Mouse (Mus musculus): ENCODE results near the gene Abhd8. TPM values are rescaled to one million over a fixed set of nuclear protein-coding genes. Genes with fewer than 3 reads are reported as not detected.
"Not testable (repeated sequence)": the region's sequence is repeated elsewhere in the genome, so short reads cannot be mapped to it uniquely, and the experiment has no call there.

The Abhd8 gene
- polyA plus RNA-seq, 1 experiment from 2014 or later, result 126 TPM

DNA sequence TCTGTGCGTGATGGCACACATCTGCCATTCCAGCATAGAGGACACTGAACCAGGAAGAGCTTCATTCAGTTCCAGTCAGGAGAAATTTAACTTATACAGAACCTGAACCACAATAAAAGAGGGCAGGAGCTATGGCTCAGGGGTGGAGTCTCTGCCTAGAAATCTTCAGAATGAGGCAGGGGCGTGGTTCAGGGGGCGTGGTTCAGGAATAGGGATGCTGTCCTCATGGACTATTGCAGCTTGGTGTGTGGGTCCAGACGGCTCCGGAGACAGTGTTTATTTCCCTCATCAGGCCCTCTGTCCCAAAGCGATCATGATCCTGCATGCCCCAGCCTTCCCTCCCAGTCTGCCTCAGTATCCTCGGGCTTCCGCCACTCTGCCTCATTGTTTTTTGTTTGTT, 8.8 kb downstream of the Abhd8 start:
- Histone ChIP-seq H3K27me3 (ENCODE audit: control insufficient read depth, insufficient read depth, low read length) (no peaks in the 10 kb centered on the region), H3K36me3 (replicated peaks; ENCODE audit: control insufficient read depth, insufficient read depth) (peaks cover 35% of the 10 kb centered on the region), H3K9ac (no peak overlapping the region), H3K9me3 (ENCODE audit: control insufficient read depth, low read length) (no peaks in the 10 kb centered on the region), H3K4me1 (replicated peaks; ENCODE audit: control insufficient read depth, insufficient read depth, low read length) (0 out of 2 replicates have a peak, but pooled peaks cover 6% of the 10 kb centered on the region), H3K4me3 (replicated peaks; ENCODE audit: low read length) (no peak overlapping the region), H3K27ac (no peak overlapping the region), H3K4me2 (replicated peaks) (no peak overlapping the region)
- ATAC-seq (ENCODE audit: low FRiP score), result no peak
- 83% methylated on average over 8 of the region's 8 CpGs for WGBS
- no peak for DNase-seq (ENCODE audit: low spot score)

DNA sequence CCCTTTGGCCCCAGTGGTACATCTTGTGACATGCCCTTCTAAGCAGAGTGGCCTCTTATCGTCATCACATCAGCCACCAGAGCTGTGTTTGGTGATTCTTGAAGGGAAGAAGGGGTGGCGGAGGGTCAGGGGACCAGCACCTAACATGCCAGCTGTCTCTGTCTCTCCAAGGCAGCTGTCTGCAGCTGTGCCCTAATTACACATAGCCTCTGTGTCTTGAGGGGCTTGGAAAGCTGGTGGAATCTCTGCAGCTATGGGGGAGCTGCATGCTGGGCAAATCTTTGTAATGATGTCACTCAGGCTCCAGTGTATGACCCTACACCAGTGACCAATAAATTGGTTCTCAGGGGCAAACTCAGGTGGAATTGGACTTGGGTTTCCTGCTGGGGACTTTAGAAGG, 10.8 kb downstream of the Abhd8 start:
- H3K9me3 ChIP-seq (ENCODE audit: control insufficient read depth, low read length), result no peaks in the 10 kb centered on the region
- ATAC-seq (ENCODE audit: low FRiP score) (no peak), DNase-seq (ENCODE audit: low spot score) (no peak)
- H3K9ac ChIP-seq, result no peak overlapping the region
- H3K27ac ChIP-seq, result no peak overlapping the region
- peaks cover 15% of the 10 kb centered on the region for H3K36me3 ChIP-seq (replicated peaks; ENCODE audit: control insufficient read depth, insufficient read depth)
- no peak overlapping the region for H3K4me2 ChIP-seq (replicated peaks)
- no peaks in the 10 kb centered on the region for H3K4me1 ChIP-seq (replicated peaks; ENCODE audit: control insufficient read depth, insufficient read depth, low read length)
- H3K27me3 ChIP-seq (ENCODE audit: control insufficient read depth, insufficient read depth, low read length), result no peaks in the 10 kb centered on the region
- no peak overlapping the region for H3K4me3 ChIP-seq (replicated peaks; ENCODE audit: low read length)
- WGBS, result 74% methylated on average over 2 of the region's 2 CpGs

DNA sequence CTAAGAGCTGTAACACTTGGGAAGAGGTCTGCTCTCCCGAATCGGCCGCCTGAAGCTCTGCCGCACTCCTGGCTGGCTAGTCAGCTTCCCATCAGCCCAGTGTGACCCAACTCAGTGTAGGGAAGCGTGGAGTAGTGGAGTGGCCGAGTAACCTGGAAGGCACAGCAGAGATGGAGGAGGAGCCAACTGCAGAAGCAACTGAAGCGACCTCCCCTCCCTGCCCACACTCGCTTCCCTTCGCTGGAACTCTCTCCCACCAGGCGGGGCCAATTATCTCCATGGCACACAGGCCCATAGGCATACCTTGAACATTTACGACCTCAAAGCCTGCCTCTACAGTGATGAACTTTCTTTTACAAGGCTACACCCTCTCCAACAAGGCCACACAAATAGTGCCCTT, 11.7 kb downstream of the Abhd8 start:
- H3K27me3 ChIP-seq (ENCODE audit: control insufficient read depth, insufficient read depth, low read length), result no peaks in the 10 kb centered on the region
- no peaks in the 10 kb centered on the region for H3K9me3 ChIP-seq (ENCODE audit: control insufficient read depth, low read length)
- H3K4me2 ChIP-seq (replicated peaks), result no peak overlapping the region
- H3K9ac ChIP-seq, result no peak overlapping the region
- peaks cover 7% of the 10 kb centered on the region for H3K36me3 ChIP-seq (replicated peaks; ENCODE audit: control insufficient read depth, insufficient read depth)
- no peak overlapping the region for H3K27ac ChIP-seq
- WGBS, result 54% methylated on average over 11 of the region's 11 CpGs
- H3K4me3 ChIP-seq (replicated peaks; ENCODE audit: low read length), result no peak overlapping the region
- ATAC-seq (ENCODE audit: low FRiP score), result no peak
- DNase-seq (ENCODE audit: low spot score), result no peak
- H3K4me1 ChIP-seq (replicated peaks; ENCODE audit: control insufficient read depth, insufficient read depth, low read length), result no peaks in the 10 kb centered on the region

DNA sequence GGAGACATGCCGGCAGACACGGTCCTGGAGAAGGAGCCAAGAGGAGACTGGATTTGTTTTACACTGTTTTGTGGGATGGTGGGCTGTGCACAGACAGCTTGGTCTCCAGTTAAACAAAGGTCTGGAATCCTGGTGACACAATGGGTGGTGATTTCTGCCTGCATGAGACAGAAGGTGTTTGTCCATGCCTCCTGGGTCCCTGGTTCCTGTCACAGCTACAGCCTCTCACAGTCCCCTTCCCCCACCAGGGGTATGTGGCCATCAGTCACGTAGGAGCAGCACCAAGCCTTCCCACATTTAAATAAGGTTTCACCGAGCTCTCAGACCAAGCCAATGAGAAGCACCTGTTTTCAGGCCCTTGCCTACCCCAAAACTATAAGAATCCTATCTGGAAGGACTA, 12.1 kb downstream of the Abhd8 start:
- H3K4me1 ChIP-seq (replicated peaks; ENCODE audit: control insufficient read depth, insufficient read depth, low read length), result no peaks in the 10 kb centered on the region
- DNase-seq (ENCODE audit: low spot score), result no peak
- no peak overlapping the region for H3K4me3 ChIP-seq (replicated peaks; ENCODE audit: low read length)
- no peak overlapping the region for H3K4me2 ChIP-seq (replicated peaks)
- no peaks in the 10 kb centered on the region for H3K27me3 ChIP-seq (ENCODE audit: control insufficient read depth, insufficient read depth, low read length)
- H3K9me3 ChIP-seq (ENCODE audit: control insufficient read depth, low read length), result no peaks in the 10 kb centered on the region
- no peak overlapping the region for H3K9ac ChIP-seq
- H3K36me3 ChIP-seq (replicated peaks; ENCODE audit: control insufficient read depth, insufficient read depth), result peaks cover 3% of the 10 kb centered on the region; the same call in 1 of the 2 replicates
- ATAC-seq (ENCODE audit: low FRiP score), result no peak
- WGBS, result 68% methylated on average over 4 of the region's 4 CpGs
- no peak overlapping the region for H3K27ac ChIP-seq

DNA sequence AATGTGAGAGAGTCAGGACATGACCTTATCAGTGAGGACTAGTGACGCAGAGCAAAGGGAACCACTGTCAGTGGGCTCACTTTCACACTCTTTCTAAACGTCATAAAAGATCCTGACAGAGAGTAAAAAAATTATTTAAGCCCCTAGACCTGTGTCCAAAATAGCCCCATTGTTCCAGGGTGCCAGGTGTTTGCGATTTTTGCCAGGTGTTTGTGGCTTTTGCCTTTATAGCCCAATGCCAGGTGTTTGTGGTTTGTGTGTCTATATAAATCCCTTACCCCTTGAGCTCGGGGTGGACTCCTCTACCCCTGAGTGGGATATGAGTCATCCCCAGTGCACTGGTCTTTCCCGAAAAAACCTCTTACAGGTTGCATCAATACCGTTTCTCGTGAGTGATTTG, 18.4 kb downstream of the Abhd8 start:
- Histone ChIP-seq H3K9me3 (ENCODE audit: control insufficient read depth, low read length) (no peaks in the 10 kb centered on the region), H3K4me2 (replicated peaks) (no peak overlapping the region), H3K27me3 (ENCODE audit: control insufficient read depth, insufficient read depth, low read length) (peaks cover 6% of the 10 kb centered on the region; the same call in 1 of the 2 replicates), H3K4me3 (replicated peaks; ENCODE audit: low read length) (no peak overlapping the region), H3K4me1 (replicated peaks; ENCODE audit: control insufficient read depth, insufficient read depth, low read length) (no peaks in the 10 kb centered on the region), H3K36me3 (replicated peaks; ENCODE audit: control insufficient read depth, insufficient read depth) (no peaks in the 10 kb centered on the region), H3K27ac (no peak overlapping the region), H3K9ac (no peak overlapping the region)
- ATAC-seq (ENCODE audit: low FRiP score) (no peak), DNase-seq (ENCODE audit: low spot score) (no peak)
- WGBS, result 91% methylated on average over 7 of the region's 7 CpGs

DNA sequence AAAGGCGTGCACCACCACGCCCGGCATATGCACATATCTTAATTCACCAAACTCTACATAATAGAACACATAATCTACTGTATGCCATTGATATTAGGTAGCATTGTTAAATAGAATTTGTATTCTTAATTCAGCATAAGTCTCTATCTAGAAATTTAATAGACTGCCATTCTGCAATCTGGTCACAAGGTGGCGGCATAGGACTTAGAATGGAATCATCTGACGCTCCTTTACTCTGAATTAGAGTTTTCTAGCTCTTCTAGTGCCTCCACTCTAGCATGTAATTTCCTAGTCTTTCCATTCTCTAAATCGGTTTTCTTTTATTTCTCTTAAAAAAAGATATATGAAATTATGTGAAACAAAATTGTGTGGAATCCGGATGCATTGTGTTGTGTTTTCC, 22.1 kb downstream of the Abhd8 start:
- Histone ChIP-seq H3K27me3 (ENCODE audit: control insufficient read depth, insufficient read depth, low read length) (peaks cover 6% of the 10 kb centered on the region; the same call in 1 of the 2 replicates), H3K4me2 (replicated peaks) (no peak overlapping the region), H3K9me3 (ENCODE audit: control insufficient read depth, low read length) (no peaks in the 10 kb centered on the region), H3K36me3 (replicated peaks; ENCODE audit: control insufficient read depth, insufficient read depth) (no peaks in the 10 kb centered on the region), H3K9ac (no peak overlapping the region), H3K27ac (no peak overlapping the region), H3K4me1 (replicated peaks; ENCODE audit: control insufficient read depth, insufficient read depth, low read length) (no peaks in the 10 kb centered on the region), H3K4me3 (replicated peaks; ENCODE audit: low read length) (no peak overlapping the region)
- DNase-seq (ENCODE audit: low spot score), result peak; percentile 90
- no peak for ATAC-seq (ENCODE audit: low FRiP score)
- WGBS, result 2% methylated on average over 7 of the region's 7 CpGs

DNA sequence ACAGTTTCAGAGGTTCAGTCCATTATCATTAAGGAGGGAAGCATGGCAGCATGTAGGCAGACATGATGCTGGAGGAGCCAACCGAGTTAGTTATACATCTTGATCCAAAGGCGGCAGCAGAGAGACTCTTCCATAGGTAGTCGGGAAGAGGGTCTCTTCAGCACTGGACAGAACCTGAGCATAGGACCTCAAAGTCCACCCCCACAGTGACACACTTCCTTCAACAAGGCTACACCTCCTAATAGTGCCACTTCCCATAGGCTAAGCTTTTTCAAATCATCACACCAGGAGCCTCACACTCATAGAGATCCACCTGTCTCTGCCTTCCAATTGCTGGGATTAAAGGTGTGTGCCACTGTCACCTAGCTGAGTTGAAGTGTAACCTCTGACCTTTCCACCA, 26.4 kb downstream of the Abhd8 start:
- ATAC-seq (ENCODE audit: low FRiP score) (no peak), DNase-seq (ENCODE audit: low spot score) (no peak)
- no peaks in the 10 kb centered on the region for H3K36me3 ChIP-seq (replicated peaks; ENCODE audit: control insufficient read depth, insufficient read depth)
- H3K9ac ChIP-seq, result no peak overlapping the region
- H3K4me2 ChIP-seq (replicated peaks), result no peak overlapping the region
- H3K4me1 ChIP-seq (replicated peaks; ENCODE audit: control insufficient read depth, insufficient read depth, low read length), result no peaks in the 10 kb centered on the region
- H3K4me3 ChIP-seq (replicated peaks; ENCODE audit: low read length), result no peak overlapping the region
- peaks cover 3% of the 10 kb centered on the region; the same call in 1 of the 2 replicates for H3K27me3 ChIP-seq (ENCODE audit: control insufficient read depth, insufficient read depth, low read length)
- H3K27ac ChIP-seq, result no peak overlapping the region
- H3K9me3 ChIP-seq (ENCODE audit: control insufficient read depth, low read length), result 0 out of 2 replicates have a peak, but pooled peaks cover 4% of the 10 kb centered on the region
- 53% methylated on average over 3 of the region's 3 CpGs for WGBS

DNA sequence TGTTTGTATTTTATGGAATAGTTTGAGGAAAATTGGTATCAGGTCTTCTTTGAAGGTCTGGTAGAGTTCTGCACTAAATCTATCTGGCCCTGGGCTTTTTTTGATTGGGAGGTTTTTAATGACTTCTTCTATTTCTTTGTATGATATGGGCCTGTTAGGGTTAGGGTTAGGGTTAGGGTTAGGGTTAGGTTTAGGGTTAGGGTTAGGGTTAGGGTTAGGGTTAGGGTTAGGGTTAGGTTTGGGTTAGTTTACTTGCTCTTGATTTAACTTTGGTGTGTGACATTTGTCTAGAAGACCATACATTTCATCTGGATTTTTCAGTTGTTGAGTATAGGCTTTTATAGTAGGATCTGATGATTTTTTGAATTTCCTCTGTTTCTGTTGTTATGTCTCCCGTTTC, 30.5 kb downstream of the Abhd8 start:
- H3K4me1 ChIP-seq (replicated peaks; ENCODE audit: control insufficient read depth, insufficient read depth, low read length); H3K9ac ChIP-seq; H3K27me3 ChIP-seq (ENCODE audit: control insufficient read depth, insufficient read depth, low read length); H3K36me3 ChIP-seq (replicated peaks; ENCODE audit: control insufficient read depth, insufficient read depth); ATAC-seq (ENCODE audit: low FRiP score); H3K27ac ChIP-seq; H3K9me3 ChIP-seq (ENCODE audit: control insufficient read depth, low read length); DNase-seq (ENCODE audit: low spot score); H3K4me3 ChIP-seq (replicated peaks; ENCODE audit: low read length); H3K4me2 ChIP-seq (replicated peaks): not testable (repeated sequence)
- 88% methylated on average over 1 of the region's 1 CpGs for WGBS

DNA sequence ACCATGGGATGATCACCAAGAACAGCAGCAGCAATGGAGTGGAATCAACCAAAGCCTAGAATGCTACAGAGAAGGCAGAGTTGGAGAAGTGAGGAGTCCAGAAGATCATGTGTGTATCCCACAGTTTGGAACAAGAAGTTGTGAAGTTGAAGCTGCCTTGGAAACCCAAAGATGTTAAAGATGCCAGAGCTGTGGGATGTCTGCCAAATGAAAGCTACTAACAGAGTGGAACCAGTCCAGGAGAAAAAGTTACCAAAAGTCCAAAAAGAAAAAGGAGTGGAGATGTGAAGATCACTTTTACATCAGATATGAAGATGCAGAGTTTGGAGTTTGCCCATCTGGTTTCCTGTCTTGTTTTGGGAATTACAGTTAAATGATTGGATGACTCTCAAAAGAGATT, 41.3 kb downstream of the Abhd8 start:
- Histone ChIP-seq H3K4me1 (replicated peaks; ENCODE audit: control insufficient read depth, insufficient read depth, low read length) (no peaks in the 10 kb centered on the region), H3K9me3 (ENCODE audit: control insufficient read depth, low read length) (peaks cover 4% of the 10 kb centered on the region; the same call in 1 of the 2 replicates), H3K4me2 (replicated peaks) (no peak overlapping the region), H3K36me3 (replicated peaks; ENCODE audit: control insufficient read depth, insufficient read depth) (no peaks in the 10 kb centered on the region), H3K27ac (no peak overlapping the region), H3K9ac (no peak overlapping the region), H3K27me3 (ENCODE audit: control insufficient read depth, insufficient read depth, low read length) (no peaks in the 10 kb centered on the region), H3K4me3 (replicated peaks; ENCODE audit: low read length) (no peak overlapping the region)
- ATAC-seq (ENCODE audit: low FRiP score) (no peak), DNase-seq (ENCODE audit: low spot score) (no peak)

DNA sequence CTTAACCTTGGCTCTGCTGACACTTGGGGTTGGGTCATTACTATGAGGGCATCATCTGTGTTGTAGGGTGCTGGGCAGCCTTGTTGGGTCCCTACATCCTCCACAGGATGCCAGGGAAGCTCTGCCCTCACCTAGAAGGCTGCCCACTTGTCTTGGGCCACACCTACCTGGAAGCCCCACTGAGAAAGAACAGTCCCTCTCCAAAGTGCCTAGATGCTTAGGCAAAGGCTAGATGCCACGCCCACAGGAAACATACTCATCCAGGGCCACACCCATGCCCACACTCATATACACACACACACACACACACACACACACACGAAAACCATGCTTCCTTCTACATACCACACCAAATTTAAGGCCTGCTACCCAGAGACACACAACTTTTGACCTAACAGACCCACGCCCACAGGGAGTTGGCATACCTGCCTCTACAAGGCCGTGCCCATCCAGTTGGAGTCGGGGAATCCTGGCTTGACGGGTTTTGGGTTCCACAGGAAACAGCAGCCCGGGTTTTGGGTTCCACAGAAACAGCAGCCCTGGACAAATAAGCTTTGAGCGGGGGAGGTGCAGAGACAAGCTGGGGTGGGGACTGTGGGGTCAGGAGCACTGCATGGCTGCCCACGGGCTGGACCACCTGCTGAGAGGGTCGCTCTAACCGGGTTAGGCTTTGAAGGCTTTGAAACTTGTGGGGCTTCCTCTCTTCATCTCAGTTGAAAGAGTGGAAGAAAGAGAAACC, 51.8 kb downstream of the Abhd8 start:
- Histone ChIP-seq H3K9ac (no peak overlapping the region), H3K27me3 (ENCODE audit: control insufficient read depth, insufficient read depth, low read length) (no peaks in the 10 kb centered on the region), H3K4me2 (replicated peaks) (no peak overlapping the region), H3K9me3 (ENCODE audit: control insufficient read depth, low read length) (no peaks in the 10 kb centered on the region), H3K27ac (no peak overlapping the region), H3K4me3 (replicated peaks; ENCODE audit: low read length) (no peak overlapping the region), H3K4me1 (replicated peaks; ENCODE audit: control insufficient read depth, insufficient read depth, low read length) (0 out of 2 replicates have a peak, but pooled peaks cover 3% of the 10 kb centered on the region), H3K36me3 (replicated peaks; ENCODE audit: control insufficient read depth, insufficient read depth) (no peaks in the 10 kb centered on the region)
- no peak for ATAC-seq (ENCODE audit: low FRiP score)
- no peak for DNase-seq (ENCODE audit: low spot score)
- 46% methylated on average over 11 of the region's 11 CpGs for WGBS
